Mouse (Mus musculus) midbrain, postnatal 0 days (tissue): ENCODE results near the gene H2-Oa. TPM values are rescaled to one million over a fixed set of nuclear protein-coding genes. Genes with fewer than 3 reads are reported as not detected.

Source experiments
- ATAC-seq: fragments of 200-750 bp; cut with Nextera tagmentation; 2 replicates; pipeline ENCODE4 v1.8.0; 2017; ENCODE audit warnings: moderate number of reproducible peaks, mild to moderate bottlenecking, moderate TSS enrichment, moderate library complexity; ENCODE audit not compliant: low FRiP score
- DNase-seq: peaks from one replicate; pipeline ENCODE4 v3.0.0-alpha.2; 2015; ENCODE audit warnings: low spot score
- H3K27ac ChIP-seq: fragments of 300-500 bp; sonication (generic); 2 replicates; pipeline ENCODE4 v1.5.1; 2014; ENCODE audit warnings: low read depth, mild to moderate bottlenecking, low read length, mixed read lengths
- H3K27me3 ChIP-seq: fragments of 300-500 bp; sonication (generic); 2 replicates; pipeline ENCODE4 v1.6.1; 2014; ENCODE audit warnings: low read length, control low read depth, mixed read lengths; ENCODE audit not compliant: insufficient read depth
- H3K36me3 ChIP-seq: fragments of 300-500 bp; sonication (generic); 2 replicates; pipeline ENCODE4 v1.6.1; 2014; ENCODE audit warnings: low read length, control low read depth, mixed read lengths; ENCODE audit not compliant: insufficient read depth
- H3K4me1 ChIP-seq: fragments of 300-500 bp; sonication (generic); 2 replicates; pipeline ENCODE4 v1.6.1; 2014; ENCODE audit warnings: mild to moderate bottlenecking, control low read depth, antibody characterized with exemption, low read length, mixed read lengths; ENCODE audit not compliant: insufficient read depth
- H3K4me2 ChIP-seq: fragments of 300-500 bp; sonication (generic); 2 replicates; pipeline ENCODE4 v1.6.1; 2014; ENCODE audit warnings: low read depth, mild to moderate bottlenecking, low read length, mixed read lengths; ENCODE audit not compliant: poor library complexity, severe bottlenecking
- H3K4me3 ChIP-seq: fragments of 300-500 bp; sonication (generic); 2 replicates; pipeline ENCODE4 v1.5.1; 2014; ENCODE audit warnings: low read depth, mild to moderate bottlenecking, low read length, moderate library complexity
- H3K9ac ChIP-seq: fragments of 300-500 bp; sonication (generic); replicated peaks from 2 replicates; pipeline ENCODE4 v1.6.1; 2014; ENCODE audit warnings: mild to moderate bottlenecking, low read length, moderate library complexity, mixed read lengths; ENCODE audit not compliant: poor library complexity, severe bottlenecking
- H3K9me3 ChIP-seq: fragments of 300-500 bp; sonication (generic); 2 replicates; pipeline ENCODE4 v1.6.1; 2016; ENCODE audit warnings: low read length, control low read depth
- CTCF ChIP-seq: IDR thresholded peaks from 2 replicates; pipeline ENCODE4 v1.5.1; 2016; ENCODE audit warnings: antibody characterized with exemption, mild to moderate bottlenecking
- WGBS: fragments of 180-500 bp; shearing (Covaris S2); extraction: QIAGEN DNeasy Blood & Tissue Kit; methylation state at CpG from one replicate; pipeline ENCODE4 v1.1.7; 2014; 5-methylcytosine and 5-hydroxymethylcytosine counted together
- polyA plus RNA-seq: library from polyadenylated mRNA; unstranded; fragments of >200 nt; fragmentation: Nextera tagmentation; extraction: Ambion mirVana; gene quantifications from 2 replicates; pipeline ENCODE4 v1.2.1, GENCODE M21; 2015
- total RNA-seq: library from RNA; depleted of rRNA; stranded (reverse); fragments of >200 nt; gene quantifications from 2 replicates; pipeline ENCODE4 v1.2.3, GENCODE M21; 2014

Gene H2-Oa
- total and polyA plus RNA-seq, 2 experiments from 2014 or later: 0.23 TPM; not detected in 1

DNA sequence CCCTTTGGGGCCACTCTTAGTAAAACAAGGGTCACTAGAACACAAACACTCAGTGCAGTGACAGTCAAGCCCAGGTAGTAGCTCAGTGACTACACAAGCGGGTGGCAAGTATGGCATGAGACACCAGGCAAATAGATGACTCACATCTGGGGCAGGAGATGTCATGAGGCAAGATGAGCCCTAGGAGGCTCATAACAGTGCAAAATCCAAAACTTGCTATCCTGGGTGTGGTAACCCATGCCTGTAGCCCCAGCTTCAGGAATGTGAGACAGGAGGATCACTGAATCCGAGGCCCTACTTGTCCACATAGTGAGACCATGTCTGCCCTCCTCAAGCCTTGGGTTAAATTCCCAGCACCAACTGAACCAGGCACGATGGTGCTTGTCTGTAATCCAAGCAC lies 42.3 kb downstream of the H2-Oa start:
- DNase-seq (no peak), ATAC-seq (no peak)
- H3K27ac ChIP-seq: no peak overlapping the region
- no peak overlapping the region for H3K9ac ChIP-seq
- TF ChIP-seq CTCF: no peak
- H3K4me1 ChIP-seq: peaks cover 7% of the 10 kb centered on the region; the same call in 1 of the 2 replicates
- peaks cover 17% of the 10 kb centered on the region for H3K27me3 ChIP-seq
- no peak overlapping the region for H3K4me2 ChIP-seq
- no peaks in the 10 kb centered on the region for H3K9me3 ChIP-seq
- 89% methylated on average over 3 of the region's 3 CpGs for WGBS
- H3K4me3 ChIP-seq: no peak overlapping the region
- no peaks in the 10 kb centered on the region for H3K36me3 ChIP-seq

DNA sequence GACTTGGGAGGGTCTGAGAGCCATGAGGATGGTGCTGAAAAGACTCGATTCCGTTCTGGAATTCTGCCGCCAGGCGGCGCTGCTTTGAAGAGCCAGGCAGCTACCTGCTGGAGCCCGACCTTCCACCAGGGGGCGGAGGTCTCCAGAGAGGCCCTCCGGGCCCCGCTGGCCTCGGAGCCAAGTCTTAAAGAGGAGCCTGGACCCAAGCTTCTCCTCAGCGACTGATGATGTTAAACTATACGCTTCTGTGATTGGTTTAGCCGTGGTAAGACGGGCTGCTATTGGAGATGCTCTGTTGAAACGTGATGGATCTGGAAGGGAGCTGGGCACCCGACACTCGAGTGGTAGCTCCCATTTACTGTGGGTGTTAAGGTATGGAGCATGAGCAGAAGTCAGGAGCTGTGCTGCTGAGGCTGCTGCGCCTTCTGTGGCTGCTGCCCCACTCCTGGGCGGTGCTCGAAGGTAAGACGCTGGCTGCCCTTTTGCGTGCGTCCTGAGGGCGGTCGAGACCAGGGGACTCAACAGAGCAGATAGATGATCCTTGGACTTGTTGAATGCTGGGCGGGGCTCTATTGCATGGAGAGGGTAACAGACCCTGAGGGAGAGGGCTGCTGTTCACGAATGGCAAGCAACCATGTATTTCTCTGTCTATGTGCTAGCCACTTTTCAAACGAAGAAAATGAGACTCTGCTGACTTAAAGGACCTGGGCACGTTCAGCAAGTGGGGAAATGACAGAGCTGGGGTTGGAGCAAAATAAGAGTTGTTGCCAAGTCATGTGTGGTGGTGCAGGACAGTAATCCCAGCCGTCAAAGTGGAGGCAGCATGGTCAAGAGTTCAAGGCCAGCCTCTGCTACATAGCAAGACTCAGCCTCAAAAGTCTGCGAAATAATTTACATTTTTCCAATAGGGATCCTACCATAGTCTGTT lies 43.4 kb downstream of the H2-Oa start:
- ATAC-seq: peak; percentile 98
- Histone ChIP-seq H3K4me2 (peak overlapping the region; percentile 77), H3K9ac (peak overlapping the region; percentile 52; the same call in 1 of the 2 replicates), H3K9me3 (no peaks in the 10 kb centered on the region), H3K36me3 (no peaks in the 10 kb centered on the region), H3K4me1 (peaks cover 7% of the 10 kb centered on the region; the same call in 1 of the 2 replicates), H3K27ac (no peak overlapping the region), H3K4me3 (peak overlapping the region; percentile 38), H3K27me3 (peaks cover 26% of the 10 kb centered on the region)
- peak; percentile 100 for TF ChIP-seq CTCF
- WGBS: 6% methylated on average over 31 of the region's 31 CpGs
- DNase-seq: peak; percentile 99

DNA sequence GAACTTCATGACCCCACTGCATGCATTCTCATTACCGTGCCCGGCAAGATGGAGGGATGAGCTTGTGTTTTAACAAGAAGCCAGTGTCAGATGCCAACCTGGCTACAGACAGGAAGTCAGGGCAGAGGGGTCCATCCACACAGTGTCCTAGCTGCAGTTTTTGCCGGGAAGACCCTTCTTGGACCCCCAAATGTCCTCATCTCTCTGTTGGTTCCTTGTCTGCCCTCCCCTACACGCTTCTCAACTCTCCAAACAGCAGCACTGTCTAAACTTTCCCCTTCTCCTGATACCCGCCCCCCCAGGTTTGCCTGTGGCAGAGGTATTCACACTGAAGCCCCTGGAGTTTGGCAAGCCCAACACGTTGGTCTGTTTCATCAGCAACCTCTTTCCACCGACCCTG lies 45.5 kb downstream of the H2-Oa start:
- no peaks in the 10 kb centered on the region for H3K9me3 ChIP-seq
- no peak for ATAC-seq
- H3K9ac ChIP-seq: no peak overlapping the region
- 76% methylated on average over 7 of the region's 7 CpGs for WGBS
- no peak for DNase-seq
- H3K4me1 ChIP-seq: peaks cover 7% of the 10 kb centered on the region; the same call in 1 of the 2 replicates
- peaks cover 34% of the 10 kb centered on the region for H3K27me3 ChIP-seq
- TF ChIP-seq CTCF: no peak
- no peaks in the 10 kb centered on the region for H3K36me3 ChIP-seq
- H3K4me2 ChIP-seq: no peak overlapping the region
- H3K27ac ChIP-seq: no peak overlapping the region
- no peak overlapping the region for H3K4me3 ChIP-seq

GRCm38 (mm10) chr17:34138655-34139054 lies 46.5 kb downstream of the H2-Oa start:
- no peak for ATAC-seq
- H3K9ac ChIP-seq: no peak overlapping the region
- peaks cover 7% of the 10 kb centered on the region; the same call in 1 of the 2 replicates for H3K4me1 ChIP-seq
- DNase-seq: no peak
- WGBS: 81% methylated on average over 7 of the region's 7 CpGs
- H3K4me3 ChIP-seq: no peak overlapping the region
- H3K27me3 ChIP-seq: peaks cover 34% of the 10 kb centered on the region
- no peak overlapping the region for H3K27ac ChIP-seq
- H3K9me3 ChIP-seq: no peaks in the 10 kb centered on the region
- no peaks in the 10 kb centered on the region for H3K36me3 ChIP-seq
- TF ChIP-seq CTCF: no peak
- no peak overlapping the region for H3K4me2 ChIP-seq

DNA sequence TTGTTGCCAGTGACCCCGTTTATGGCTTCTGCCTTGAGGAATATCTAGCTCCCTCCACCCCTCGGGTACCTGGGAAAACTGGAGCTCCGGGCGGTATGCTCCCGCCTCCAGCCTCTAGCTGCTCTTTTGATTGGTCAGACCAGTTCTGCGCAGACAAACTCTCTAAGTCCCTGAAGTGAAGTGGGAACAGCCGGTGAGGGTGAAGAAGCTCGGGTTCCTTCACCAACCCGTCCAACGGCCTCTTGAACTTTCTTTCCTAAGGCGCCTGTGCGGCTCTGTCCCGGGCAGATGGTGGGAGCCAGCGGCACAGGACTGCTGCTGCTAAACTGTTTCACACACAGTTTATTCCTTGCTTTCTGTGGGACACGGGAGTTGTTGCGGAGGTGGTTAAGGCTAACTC lies 47.3 kb downstream of the H2-Oa start:
- WGBS: 1% methylated on average over 16 of the region's 16 CpGs
- H3K4me1 ChIP-seq: peaks cover 7% of the 10 kb centered on the region; the same call in 1 of the 2 replicates

GRCm38 (mm10) chr17:34140240-34140639 lies 48.1 kb downstream of the H2-Oa start:
- Histone ChIP-seq H3K9ac (no peak overlapping the region), H3K4me2 (no peak overlapping the region), H3K4me3 (no peak overlapping the region), H3K27me3 (peaks cover 34% of the 10 kb centered on the region), H3K9me3 (no peaks in the 10 kb centered on the region), H3K4me1 (peaks cover 7% of the 10 kb centered on the region; the same call in 1 of the 2 replicates), H3K27ac (no peak overlapping the region), H3K36me3 (no peaks in the 10 kb centered on the region)
- no peak for TF ChIP-seq CTCF
- ATAC-seq (no peak), DNase-seq (no peak)
- 13% methylated on average over 5 of the region's 5 CpGs for WGBS

More for the DNA sequence above, 47.3 kb downstream of the H2-Oa start:
- Histone ChIP-seq H3K9ac (0 out of 2 replicates have a peak overlapping the region, but pooled peaks have one; percentile 3), H3K9me3 (no peaks in the 10 kb centered on the region), H3K27me3 (peaks cover 34% of the 10 kb centered on the region), H3K4me3 (peak overlapping the region; percentile 16; the same call in 1 of the 2 replicates), H3K4me2 (peak overlapping the region; percentile 32), H3K36me3 (no peaks in the 10 kb centered on the region), H3K27ac (no peak overlapping the region)
- no peak for TF ChIP-seq CTCF
- DNase-seq: peak; percentile 24
- no peak for ATAC-seq
